Mouse (Mus musculus): ENCODE results near the gene Lhpp. TPM values are rescaled to one million over a fixed set of nuclear protein-coding genes. Genes with fewer than 3 reads are reported as not detected.
A peak's percentile ranks its signal among the peaks of the same experiment; 100 is the strongest.

Lhpp gene
- polyA plus RNA-seq, 1 experiment, result 6.5 TPM

DNA sequence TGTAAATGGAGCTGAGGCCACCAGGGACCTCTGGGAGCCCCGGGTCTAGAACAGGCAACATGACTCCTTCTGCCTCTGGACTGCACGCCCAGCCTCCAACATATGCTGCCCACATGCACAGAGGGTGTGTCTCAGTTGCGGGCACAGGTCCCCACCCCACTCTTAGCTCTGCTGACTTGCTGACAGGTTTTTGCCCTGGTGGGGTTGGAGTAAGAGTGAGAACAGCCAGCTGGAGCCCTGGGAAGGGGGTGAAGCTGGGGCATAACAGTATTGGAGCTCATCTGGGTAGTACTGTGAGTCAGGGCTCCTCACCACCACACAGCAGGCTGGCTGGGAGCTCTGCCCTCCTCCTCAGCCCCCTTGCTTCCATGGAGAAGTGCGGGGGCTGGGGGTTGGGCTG lies 89.7 kb downstream of the Lhpp start:
- H3K4me1 ChIP-seq (ENCODE audit: control insufficient read depth, insufficient read depth, low read length), result no peaks in the 10 kb centered on the region
- TF ChIP-seq CTCF (IDR thresholded peaks at IDR 0.05; ENCODE audit: borderline replicate concordance, insufficient read depth, low read length), result no peak
- no peak for TF ChIP-seq POLR2A (IDR thresholded peaks at IDR 0.05; ENCODE audit: low read depth, low read length)
- no peak overlapping the region for H3K27ac ChIP-seq (ENCODE audit: insufficient read depth, low read length)
- H3K4me3 ChIP-seq (ENCODE audit: insufficient read depth, low read length), result no peak overlapping the region

DNA sequence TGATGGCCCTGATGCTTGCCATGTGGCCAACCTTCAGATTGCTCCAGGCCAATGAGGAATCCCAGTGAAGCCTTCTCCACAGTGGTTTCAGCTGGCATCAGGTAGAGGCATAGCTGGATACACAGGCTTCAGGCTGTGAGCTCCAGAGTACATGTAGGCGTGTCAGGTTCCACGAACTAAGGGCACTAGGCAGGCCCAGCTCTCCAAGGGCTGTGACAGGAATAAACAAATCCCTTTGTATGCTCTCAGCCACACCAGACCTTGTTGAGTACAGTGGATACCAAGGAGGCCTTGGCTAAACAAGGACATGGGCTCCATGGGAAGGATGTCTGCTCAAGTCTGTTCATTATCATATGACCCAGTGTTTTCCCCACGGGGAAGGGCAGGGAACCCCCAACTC lies 91.0 kb downstream of the Lhpp start:
- TF ChIP-seq POLR2A (IDR thresholded peaks at IDR 0.05; ENCODE audit: low read depth, low read length) (no peak), CTCF (IDR thresholded peaks at IDR 0.05; ENCODE audit: borderline replicate concordance, insufficient read depth, low read length) (no peak)

DNA sequence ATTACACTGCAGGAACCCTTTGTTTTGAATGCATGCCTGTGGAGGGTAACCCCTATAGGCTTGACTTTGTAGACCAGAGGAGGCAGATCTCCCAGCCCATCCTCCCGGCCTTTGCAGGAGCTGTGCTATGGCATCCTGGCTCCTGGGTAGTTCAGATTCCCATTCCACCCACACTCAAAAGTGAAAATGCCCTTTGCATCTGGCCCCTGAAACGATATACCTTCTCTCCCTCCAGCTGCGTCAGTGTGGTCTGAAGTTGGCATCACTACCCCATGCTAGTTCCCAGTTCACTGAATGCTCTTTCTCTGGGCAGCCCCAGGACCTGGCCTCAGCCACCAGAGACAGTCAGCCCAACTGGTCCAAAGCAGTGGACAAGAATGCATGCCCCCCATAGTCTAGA lies 91.6 kb downstream of the Lhpp start:
- Histone ChIP-seq H3K4me1 (ENCODE audit: control insufficient read depth, insufficient read depth, low read length) (no peaks in the 10 kb centered on the region), H3K27ac (ENCODE audit: insufficient read depth, low read length) (no peak overlapping the region), H3K4me3 (ENCODE audit: insufficient read depth, low read length) (no peak overlapping the region)
- TF ChIP-seq CTCF (IDR thresholded peaks at IDR 0.05; ENCODE audit: borderline replicate concordance, insufficient read depth, low read length) (no peak), POLR2A (IDR thresholded peaks at IDR 0.05; ENCODE audit: low read depth, low read length) (no peak)

More for the DNA sequence above, 91.0 kb downstream of the Lhpp start:
- Histone ChIP-seq H3K4me3 (ENCODE audit: insufficient read depth, low read length) (no peak overlapping the region), H3K4me1 (ENCODE audit: control insufficient read depth, insufficient read depth, low read length) (no peaks in the 10 kb centered on the region), H3K27ac (ENCODE audit: insufficient read depth, low read length) (no peak overlapping the region)

DNA sequence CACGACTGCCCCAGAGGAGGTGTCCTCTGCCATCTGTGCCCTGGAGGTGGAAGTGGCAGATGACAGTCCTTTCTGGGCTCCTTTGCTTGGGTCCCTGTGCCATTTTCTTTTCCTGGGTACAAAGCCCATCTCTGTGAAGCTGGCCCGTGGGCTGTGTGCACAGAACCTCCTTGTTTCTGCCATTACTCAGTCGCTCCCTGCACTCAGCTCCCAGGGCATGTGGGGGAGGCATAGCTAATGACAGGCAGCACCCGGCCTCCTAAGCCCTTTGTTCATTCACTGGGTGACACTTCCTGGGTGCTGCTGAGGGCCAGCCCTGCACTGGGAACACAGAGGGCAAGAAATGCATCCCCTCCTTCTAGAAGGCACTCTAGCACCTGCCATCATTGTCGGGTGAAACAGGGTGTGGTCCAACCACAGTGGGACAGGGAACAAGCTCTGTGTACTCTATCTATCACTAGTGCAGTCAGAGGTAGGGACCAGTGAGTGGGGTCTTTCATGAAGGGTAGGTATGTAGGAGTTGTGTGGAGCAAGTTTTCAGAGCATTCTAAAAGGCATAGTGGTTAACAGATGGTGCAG lies 92.1 kb downstream of the Lhpp start:
- H3K27ac ChIP-seq (ENCODE audit: insufficient read depth, low read length), result no peak overlapping the region
- no peaks in the 10 kb centered on the region for H3K4me1 ChIP-seq (ENCODE audit: control insufficient read depth, insufficient read depth, low read length)
- no peak for TF ChIP-seq CTCF (IDR thresholded peaks at IDR 0.05; ENCODE audit: borderline replicate concordance, insufficient read depth, low read length)
- no peak for TF ChIP-seq POLR2A (IDR thresholded peaks at IDR 0.05; ENCODE audit: low read depth, low read length)
- no peak overlapping the region for H3K4me3 ChIP-seq (ENCODE audit: insufficient read depth, low read length)

DNA sequence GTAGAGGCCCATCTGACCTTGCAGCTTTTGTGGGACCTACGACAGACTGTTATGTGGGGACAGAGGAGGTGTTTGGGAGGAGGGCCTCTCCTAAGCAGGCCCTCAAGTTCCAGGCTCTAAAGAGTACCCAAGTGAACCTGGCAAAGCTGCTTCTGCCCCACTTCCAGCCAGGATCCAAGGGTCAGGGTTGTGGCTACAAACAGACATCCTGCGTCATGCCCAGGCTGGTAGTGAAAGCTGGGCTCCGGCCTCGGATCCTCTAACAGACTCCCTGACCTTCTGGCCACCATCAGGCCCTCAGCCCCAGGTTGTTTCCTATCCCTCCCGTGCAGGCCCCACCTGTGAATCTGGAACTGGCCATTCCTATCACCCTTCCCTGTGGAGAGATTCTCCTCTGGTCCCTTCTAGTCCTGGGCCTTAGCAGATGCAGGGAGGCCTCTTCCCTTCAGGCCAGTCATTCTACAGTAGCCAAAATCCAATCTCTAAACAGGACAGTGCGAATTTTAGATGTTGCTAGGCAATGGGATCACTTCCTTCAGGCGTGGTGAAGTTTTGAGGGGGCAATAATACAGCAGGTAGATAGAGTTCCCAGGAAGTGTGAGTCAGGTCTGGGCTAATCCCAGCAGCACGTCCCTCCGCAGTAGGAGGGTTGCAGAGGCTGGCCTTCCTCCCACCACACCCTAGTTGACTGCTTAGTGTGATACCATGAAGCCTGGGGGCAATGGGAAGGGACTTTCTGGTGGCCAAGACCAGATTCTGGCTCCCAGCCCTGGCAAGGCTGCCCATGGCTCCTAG lies 93.3 kb downstream of the Lhpp start:
- H3K27ac ChIP-seq (ENCODE audit: insufficient read depth, low read length), result no peak overlapping the region
- H3K4me3 ChIP-seq (ENCODE audit: insufficient read depth, low read length), result no peak overlapping the region
- TF ChIP-seq POLR2A (IDR thresholded peaks at IDR 0.05; ENCODE audit: low read depth, low read length), result no peak
- no peak for TF ChIP-seq CTCF (IDR thresholded peaks at IDR 0.05; ENCODE audit: borderline replicate concordance, insufficient read depth, low read length)
- no peaks in the 10 kb centered on the region for H3K4me1 ChIP-seq (ENCODE audit: control insufficient read depth, insufficient read depth, low read length)

DNA sequence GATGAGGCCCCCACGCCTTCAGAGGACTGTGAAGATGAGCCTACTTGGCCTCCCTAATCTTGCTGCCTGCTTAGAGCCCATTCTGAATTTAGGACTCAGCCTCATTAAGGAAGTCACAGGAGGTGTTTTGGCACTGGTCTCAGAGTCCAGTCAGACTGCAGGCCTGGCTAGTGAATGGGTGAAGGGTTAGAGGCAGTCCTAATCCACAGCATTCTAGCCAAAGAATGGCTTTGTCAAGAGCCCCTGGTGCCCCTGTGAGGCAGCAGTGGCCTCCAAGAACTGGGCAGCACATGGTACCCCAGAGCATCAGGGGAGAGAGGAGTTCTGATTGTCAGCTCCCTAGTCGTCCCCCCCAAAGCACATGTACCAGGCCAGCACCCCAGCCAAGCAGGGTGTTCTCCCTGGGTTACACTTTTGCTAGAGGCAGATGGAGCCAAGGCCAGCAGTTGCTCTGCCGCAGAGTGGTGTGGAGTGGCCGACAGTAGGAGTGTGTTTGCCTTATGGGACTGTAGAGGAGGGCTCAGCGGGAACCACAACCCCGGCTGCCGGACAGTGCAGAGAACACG lies 94.0 kb downstream of the Lhpp start:
- H3K4me3 ChIP-seq (ENCODE audit: insufficient read depth, low read length), result no peak overlapping the region
- H3K4me1 ChIP-seq (ENCODE audit: control insufficient read depth, insufficient read depth, low read length), result no peaks in the 10 kb centered on the region
- no peak overlapping the region for H3K27ac ChIP-seq (ENCODE audit: insufficient read depth, low read length)
- TF ChIP-seq POLR2A (IDR thresholded peaks at IDR 0.05; ENCODE audit: low read depth, low read length) (no peak), CTCF (IDR thresholded peaks at IDR 0.05; ENCODE audit: borderline replicate concordance, insufficient read depth, low read length) (no peak)

DNA sequence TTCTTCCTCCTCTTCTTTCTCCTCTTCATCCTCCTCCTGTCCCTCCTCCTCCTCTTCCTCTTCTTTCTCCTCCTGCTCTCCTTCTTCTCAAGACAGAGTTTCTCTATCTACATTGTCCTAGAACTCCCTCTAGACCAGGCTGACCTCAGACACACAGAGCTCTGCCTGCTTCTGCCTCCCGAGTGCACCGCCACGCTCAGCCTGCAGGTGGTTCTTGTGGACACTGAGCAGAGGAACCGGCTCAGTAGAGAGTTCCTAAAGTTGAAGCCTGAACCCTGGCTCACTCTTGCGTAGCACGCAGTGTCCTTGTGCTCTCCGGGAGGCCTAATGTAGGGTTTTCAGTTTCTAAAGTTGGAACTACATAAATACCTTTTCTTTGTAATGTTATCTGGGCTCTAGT lies 94.7 kb downstream of the Lhpp start:
- Histone ChIP-seq H3K4me3 (ENCODE audit: insufficient read depth, low read length) (no peak overlapping the region), H3K4me1 (ENCODE audit: control insufficient read depth, insufficient read depth, low read length) (no peaks in the 10 kb centered on the region), H3K27ac (ENCODE audit: insufficient read depth, low read length) (no peak overlapping the region)
- TF ChIP-seq POLR2A (IDR thresholded peaks at IDR 0.05; ENCODE audit: low read depth, low read length) (no peak), CTCF (IDR thresholded peaks at IDR 0.05; ENCODE audit: borderline replicate concordance, insufficient read depth, low read length) (peak; percentile 18; the same call in 1 of the 2 replicates)

DNA sequence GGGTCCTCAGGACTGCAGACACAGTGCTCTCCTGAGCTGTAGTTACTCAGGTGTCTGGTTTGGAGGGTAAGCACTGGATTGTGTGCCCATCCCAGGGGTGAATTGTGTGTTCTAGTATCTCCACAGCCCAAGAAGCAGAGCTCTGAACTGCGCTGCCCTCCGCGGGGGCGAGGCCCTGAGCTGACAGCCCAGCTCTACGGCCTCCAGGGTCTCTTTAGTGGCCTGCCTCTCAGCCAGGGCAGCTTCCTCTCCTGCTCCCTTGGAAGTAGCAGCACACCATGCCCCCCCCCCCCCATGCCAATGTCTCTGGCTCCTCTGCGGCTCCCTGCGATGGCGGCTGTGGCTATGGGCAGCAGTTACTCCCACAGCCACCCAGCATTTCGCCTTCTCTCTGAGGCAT lies 101.1 kb downstream of the Lhpp start:
- no peak overlapping the region for H3K27ac ChIP-seq (ENCODE audit: insufficient read depth, low read length)
- no peak for TF ChIP-seq CTCF (IDR thresholded peaks at IDR 0.05; ENCODE audit: borderline replicate concordance, insufficient read depth, low read length)
- TF ChIP-seq POLR2A (IDR thresholded peaks at IDR 0.05; ENCODE audit: low read depth, low read length), result no peak

DNA sequence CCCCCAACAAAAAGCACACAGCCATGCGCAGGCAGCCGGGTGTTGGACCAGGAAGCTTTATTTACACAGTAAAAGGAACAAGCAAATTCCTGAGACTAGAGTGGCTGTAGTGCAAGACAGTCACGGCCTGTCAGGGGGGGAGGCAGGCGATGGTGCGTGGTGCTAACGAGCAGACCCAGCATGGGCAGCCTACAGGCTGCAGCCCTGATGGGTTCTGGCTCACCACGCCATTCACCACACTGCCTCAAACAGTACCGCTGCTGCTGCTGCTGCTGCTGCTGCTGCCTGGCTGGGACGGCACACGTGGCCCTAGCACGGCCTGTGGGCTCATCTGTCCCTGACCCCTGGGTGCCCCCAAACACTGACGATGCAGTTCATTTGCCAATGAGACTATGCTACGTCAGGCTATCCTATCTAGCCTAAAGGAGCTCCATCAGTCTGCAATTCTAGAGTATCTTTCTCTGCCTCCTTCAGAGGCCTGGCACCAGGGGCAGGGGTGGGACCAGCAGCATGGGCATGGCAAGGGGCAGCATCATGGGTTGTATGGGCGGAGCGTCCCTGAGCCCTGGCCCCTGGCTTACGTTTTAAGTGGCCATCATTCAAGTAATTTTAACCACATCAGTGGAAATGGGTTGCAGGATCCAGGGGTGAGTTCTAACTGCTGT lies 101.7 kb downstream of the Lhpp start:
- H3K27ac ChIP-seq (ENCODE audit: insufficient read depth, low read length), result no peak overlapping the region
- TF ChIP-seq POLR2A (IDR thresholded peaks at IDR 0.05; ENCODE audit: low read depth, low read length) (no peak), CTCF (IDR thresholded peaks at IDR 0.05; ENCODE audit: borderline replicate concordance, insufficient read depth, low read length) (no peak)
- H3K4me3 ChIP-seq (ENCODE audit: insufficient read depth, low read length), result no peak overlapping the region
- no peaks in the 10 kb centered on the region for H3K4me1 ChIP-seq (ENCODE audit: control insufficient read depth, insufficient read depth, low read length)

More for the DNA sequence above, 101.1 kb downstream of the Lhpp start:
- Histone ChIP-seq H3K4me1 (ENCODE audit: control insufficient read depth, insufficient read depth, low read length) (no peaks in the 10 kb centered on the region), H3K4me3 (ENCODE audit: insufficient read depth, low read length) (no peak overlapping the region)
